Mouse (Mus musculus) layer of hippocampus, postnatal 14 days (tissue): ENCODE measurements around the gene Btbd8. TPM values are rescaled to one million over a fixed set of nuclear protein-coding genes. Genes with fewer than 3 reads are reported as not detected.

Source experiments
- DNase-seq, 2 experiments: peaks; one replicate each; pipeline ENCODE4 v3.0.0; 2021 to 2022; ENCODE audit warnings: low spot score in 2 of 2, mixed read lengths in 1 of 2
- total RNA-seq, 2 experiments: library from RNA; stranded (reverse); gene quantifications; 2 replicates each; pipeline ENCODE4 v1.2.3; 2021

Btbd8 gene
- total RNA-seq, 2 experiments from 2014 or later = 90.8 to 99.5 TPM

GRCm38 (mm10) chr5:107515453-107515852, 77.7 kb downstream of the Btbd8 start:
- no peak for DNase-seq

DNA sequence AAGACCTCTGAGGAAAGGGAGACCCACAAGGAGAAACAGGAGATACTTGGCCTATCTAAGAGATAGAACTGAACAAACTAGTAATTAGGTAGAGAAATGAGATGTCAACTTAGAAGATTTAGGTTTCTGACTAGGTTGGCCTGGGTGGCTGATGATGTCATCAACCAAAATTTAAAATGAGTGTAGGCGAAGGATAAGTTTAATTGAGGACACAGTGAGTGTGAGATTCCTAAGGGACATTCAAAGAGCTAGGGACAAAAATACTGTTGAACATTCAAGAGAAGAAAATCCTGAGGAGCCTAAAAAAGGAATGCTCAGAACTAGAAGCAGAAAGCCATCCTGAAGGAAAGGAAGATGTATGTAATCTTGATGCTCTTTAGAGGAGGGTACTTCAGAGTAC, 78.3 kb downstream of the Btbd8 start:
- DNase-seq = no peak

- no peak for DNase-seq
These were observed 80.8 kb downstream of the Btbd8 start for GRCm38 (mm10) chr5:107518602-107519001.

DNA sequence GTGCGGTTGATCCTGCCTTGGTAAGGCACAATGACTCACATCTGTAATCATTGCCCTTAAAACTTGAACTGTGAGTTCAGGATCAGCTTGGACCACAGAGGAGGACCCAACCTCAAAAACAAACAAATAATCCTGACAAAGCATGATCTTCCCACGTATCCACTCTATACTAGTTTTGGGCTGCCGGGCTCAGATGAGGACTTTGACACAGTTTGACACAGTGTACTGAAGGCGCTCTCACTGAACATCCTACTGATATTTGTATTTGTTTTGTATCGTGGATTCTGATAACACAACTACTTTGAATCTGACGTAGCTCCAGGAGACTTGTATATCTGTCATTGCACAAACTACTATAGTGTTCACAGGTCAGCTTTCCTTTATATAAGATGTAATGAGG, 83.6 kb downstream of the Btbd8 start:
- no peak for DNase-seq

DNA sequence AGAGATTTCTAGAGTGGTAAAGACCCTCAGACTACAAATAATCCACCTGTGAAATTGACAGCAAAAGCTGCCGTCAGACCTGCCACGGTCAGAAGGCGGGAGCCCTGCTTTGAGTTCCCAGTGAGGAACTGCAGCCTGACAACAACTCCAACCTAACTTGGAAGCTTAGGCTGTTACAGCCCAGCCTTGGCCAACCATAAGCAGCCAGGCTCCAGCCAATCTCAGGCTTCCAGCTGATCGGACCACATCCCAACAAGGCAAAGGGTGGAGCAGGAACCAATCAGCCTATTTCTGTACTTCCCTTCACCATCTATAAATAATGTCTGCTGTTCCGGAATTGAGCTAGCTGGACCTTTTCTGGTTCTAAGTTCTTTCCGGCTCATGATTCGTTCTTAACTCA, 84.1 kb downstream of the Btbd8 start:
- DNase-seq = no peak

DNA sequence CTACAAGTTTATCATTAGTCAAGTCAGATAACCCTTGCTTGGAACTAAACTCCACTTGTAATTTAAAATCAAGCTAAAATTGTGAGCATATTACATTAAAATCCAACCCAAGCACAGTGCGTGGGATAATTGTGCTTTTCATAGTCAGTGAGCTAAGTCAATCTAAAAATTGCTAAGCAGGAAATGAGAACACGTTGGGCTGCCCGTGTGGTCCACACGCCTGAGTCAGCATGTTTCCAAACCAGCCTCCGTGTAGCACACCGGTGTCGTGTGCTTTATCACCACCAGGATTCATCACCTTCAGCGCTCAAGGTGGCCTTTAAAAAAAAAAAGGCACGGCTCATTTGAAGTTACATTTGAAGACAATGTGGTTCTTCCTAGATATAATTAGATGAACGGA, 86.5 kb downstream of the Btbd8 start:
- no peak for DNase-seq

- no peak for DNase-seq
These were observed 91.1 kb downstream of the Btbd8 start for GRCm38 (mm10) chr5:107528856-107529255.

DNA sequence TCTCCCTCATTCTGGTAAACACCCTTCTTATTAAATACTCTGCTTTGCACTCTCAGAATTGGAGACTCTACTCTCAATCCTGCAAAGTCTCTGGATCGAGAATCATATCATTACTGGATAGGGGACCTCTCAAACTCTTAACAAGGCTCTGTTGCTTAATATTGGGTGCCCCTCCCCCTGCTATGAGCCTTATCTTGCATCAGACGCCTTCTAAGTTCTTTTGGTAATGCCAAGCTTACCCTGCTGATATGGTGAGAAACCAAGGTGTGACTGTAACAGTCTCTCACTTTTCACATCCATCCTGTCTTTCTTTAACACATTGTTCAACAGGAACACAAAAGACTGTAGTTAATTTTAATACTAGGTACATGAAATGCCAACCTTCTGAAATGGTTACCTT, 95.8 kb downstream of the Btbd8 start:
- no peak for DNase-seq

DNA sequence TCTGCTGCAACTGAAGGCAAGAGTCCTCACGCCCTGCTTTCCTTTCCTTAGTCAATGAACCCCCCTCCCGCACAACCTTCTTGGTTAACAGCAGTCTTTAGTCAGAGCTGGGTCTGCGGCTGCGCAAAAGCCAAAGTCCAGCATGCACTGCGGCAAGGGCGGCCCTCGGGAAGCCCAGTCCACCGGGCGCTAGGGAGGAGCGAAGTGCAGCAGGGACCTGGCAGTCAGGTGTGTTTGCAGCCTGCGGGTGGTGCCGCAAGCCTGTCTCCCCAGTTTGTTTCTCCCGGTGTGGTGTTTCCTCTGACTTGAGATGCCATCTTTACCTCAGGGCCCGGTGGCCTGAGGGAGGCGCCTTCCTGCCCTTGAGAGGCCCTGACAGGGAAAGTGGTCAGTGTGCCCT, 96.8 kb downstream of the Btbd8 start, which contains the start of gene 1700028K03Rik:
Gene 1700028K03Rik (plus strand): TSS at position 129 of the 400 bp plus-strand sequence.
- no peak for DNase-seq

DNA sequence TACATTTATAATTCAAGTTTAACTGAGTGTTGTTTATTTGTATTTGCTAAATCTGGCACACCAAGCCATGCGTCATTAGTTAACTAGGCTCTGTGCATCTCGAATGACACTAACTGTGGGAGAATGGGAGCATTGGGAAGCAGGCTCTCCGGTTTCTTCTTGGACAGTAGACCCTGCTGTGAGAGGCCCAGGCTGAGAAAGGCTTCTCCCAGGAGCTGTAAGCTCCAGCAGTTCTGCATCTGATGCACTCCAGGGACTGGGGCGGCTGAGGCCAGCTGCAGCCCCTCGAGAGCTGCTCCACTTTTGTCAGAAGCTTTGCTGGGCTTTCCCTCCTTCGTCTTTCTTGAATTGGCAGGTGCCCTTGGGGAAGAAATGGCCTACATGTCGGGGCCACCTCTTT, 103.9 kb downstream of the Btbd8 start:
- DNase-seq = no peak

- DNase-seq = no peak
These were observed 108.1 kb downstream of the Btbd8 start for GRCm38 (mm10) chr5:107545927-107546326.

- no peak for DNase-seq
These were observed 110.2 kb downstream of the Btbd8 start for GRCm38 (mm10) chr5:107547955-107548354.

DNA sequence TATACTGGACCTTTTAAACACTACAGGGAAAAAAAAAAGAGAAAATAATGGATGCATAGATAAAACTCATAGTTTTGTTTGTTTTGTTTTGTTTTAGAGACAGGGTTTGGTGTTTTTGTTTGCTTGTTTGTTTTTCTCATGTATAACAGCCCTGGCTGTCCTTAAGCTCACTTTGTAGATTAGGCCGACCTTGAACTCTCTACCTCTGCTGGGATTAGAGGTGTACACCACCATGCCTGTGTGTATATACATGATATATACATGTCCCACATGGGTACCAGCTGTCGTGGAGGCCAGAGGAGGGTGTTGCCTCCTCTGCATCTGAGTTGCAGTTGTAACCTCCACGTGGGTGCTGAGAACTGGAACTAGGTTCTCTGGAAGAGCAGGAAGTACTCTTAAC, 110.6 kb downstream of the Btbd8 start:
- DNase-seq = no peak

- no peak for DNase-seq
These were observed 116.5 kb downstream of the Btbd8 start for GRCm38 (mm10) chr5:107554336-107554735.

DNA sequence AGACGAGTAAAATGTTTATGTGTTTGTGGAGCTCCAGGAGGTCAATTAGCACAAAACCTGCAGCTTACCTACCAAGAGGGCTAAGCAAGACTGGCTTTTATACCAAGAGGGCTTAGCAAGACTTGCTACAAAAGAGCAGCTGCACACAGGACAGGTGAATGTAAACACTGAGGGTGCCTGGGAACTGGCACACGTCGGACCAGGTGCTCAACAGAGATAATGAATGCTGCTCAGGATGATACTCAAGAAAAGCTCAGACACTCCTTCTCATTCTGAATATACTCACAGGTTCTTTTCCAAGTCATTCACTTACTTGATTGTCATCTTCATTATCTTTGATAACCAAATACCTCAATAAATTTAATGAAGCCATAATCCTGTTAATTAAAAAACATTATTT, 119.2 kb downstream of the Btbd8 start:
- DNase-seq = no peak

Other genes starting within 250 kb of the Btbd8 start
- gene Tgfbr3, start 148.4 kb upstream of the Btbd8 start, total RNA-seq = 10 to 100 TPM; 13.8 to 17.3 TPM
- 10 to 100 TPM; 13.9 to 14.6 TPM for gene Brdt, start 106.8 kb upstream of the Btbd8 start, total RNA-seq
- gene Ephx4, start 35.3 kb upstream of the Btbd8 start, total RNA-seq = 10 to 100 TPM; 38.9 to 41.1 TPM
- under 1 TPM in 1 of 2 experiments, not detected in 1; 0.31 TPM for gene Lpcat2b, start 6.4 kb upstream of the Btbd8 start, total RNA-seq
- under 1 TPM; 0.41 to 0.45 TPM for gene Gm42669, start 69.6 kb downstream of the Btbd8 start, total RNA-seq
- under 1 TPM; 0.25 to 0.57 TPM for gene 1700028K03Rik, start 96.7 kb downstream of the Btbd8 start, total RNA-seq
- 10 to 100 TPM; 21.2 to 22.1 TPM for gene Rpap2, start 159.4 kb downstream of the Btbd8 start, total RNA-seq
- gene Glmn, start 159.9 kb downstream of the Btbd8 start, total RNA-seq = 10 to 100 TPM; 17.2 to 17.6 TPM